Mouse (Mus musculus): ENCODE results near the gene Foxc2. TPM values are rescaled to one million over a fixed set of nuclear protein-coding genes. Genes with fewer than 3 reads are reported as not detected.
"Not testable (repeated sequence)": the region's sequence is repeated elsewhere in the genome, so short reads cannot be mapped to it uniquely, and the experiment has no call there.

The Foxc2 gene
- polyA plus RNA-seq, 1 experiment from 2014 or later = 0.20 TPM

DNA sequence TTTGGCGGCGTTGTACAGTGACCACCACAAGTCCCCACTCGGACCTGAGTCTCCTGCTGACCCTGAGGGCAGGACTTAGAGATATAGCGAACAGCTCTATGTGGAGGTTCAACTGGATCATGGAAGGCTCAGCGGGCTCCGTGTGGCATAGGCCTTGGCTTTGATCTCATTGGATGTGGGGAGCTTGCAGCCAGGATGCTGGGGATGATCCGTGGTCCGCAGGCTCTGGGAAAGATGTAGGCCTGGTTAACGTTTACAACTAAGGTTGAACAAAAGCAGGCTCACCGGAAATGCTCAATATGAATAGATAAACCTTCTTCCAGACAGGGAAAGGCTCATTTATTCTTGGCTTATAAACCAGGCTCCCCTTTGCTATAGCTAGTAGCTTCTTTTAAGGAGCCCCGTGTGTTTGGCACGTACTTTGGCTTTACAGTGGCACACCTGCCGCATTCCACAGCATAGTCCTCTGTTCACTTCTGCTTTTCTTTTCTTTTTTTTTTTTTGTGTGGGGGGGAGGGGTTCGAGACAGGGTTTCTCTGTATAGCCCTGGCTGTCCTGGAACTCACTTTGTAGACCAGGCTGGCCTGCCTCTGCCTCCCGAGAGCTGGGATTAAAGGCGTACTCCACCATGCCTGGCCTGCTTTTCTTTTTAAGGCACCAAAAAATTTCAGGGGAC is 13.4 kb downstream of the Foxc2 start:
- H3K27ac ChIP-seq (ENCODE audit: low read length) = peak overlapping the region; percentile 81; the same call in 1 of the 2 replicates
- peak overlapping the region; percentile 66; the same call in 1 of the 2 replicates for H3K9ac ChIP-seq (ENCODE audit: low read depth, low read length)
- H3K4me1 ChIP-seq (ENCODE audit: control insufficient read depth, insufficient read depth, low read length) = peaks cover 23% of the 10 kb centered on the region
- peak overlapping the region; percentile 53 for H3K4me3 ChIP-seq (ENCODE audit: low read length)
- H3K9me3 ChIP-seq (ENCODE audit: control insufficient read depth, low read length) = no peaks in the 10 kb centered on the region
- H3K27me3 ChIP-seq (replicated peaks; ENCODE audit: control insufficient read depth, insufficient read depth, low read length) = peaks cover 58% of the 10 kb centered on the region
- H3K4me2 ChIP-seq (ENCODE audit: low read depth, low read length) = peak overlapping the region; percentile 53
- WGBS = 25% methylated on average over 16 of the region's 16 CpGs
- no peak for ATAC-seq
- H3K36me3 ChIP-seq (ENCODE audit: control insufficient read depth, insufficient read depth, low read length) = no peaks in the 10 kb centered on the region

DNA sequence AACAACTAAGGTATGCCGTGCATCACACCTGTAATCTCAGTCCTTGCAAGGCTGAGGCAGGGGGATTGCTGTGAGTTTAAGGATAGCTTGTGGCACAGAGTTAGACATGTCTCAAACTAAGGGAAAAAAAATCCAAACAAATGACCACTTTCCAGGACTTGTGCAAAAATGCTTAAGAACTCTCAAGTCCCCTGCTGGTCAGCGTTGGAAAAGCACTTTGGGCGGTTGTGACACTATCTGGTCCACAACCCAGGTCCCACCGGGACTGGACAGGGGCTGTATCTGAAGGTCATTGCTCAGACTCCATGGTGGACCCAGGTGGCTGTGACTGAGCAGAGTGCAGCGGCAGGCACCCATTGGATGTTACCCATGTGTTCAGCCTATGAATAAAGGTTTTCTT is 14.6 kb downstream of the Foxc2 start:
- no peaks in the 10 kb centered on the region for H3K36me3 ChIP-seq (ENCODE audit: control insufficient read depth, insufficient read depth, low read length)
- no peak for ATAC-seq
- no peak overlapping the region for H3K27ac ChIP-seq (ENCODE audit: low read length)
- peaks cover 21% of the 10 kb centered on the region for H3K4me1 ChIP-seq (ENCODE audit: control insufficient read depth, insufficient read depth, low read length)
- no peaks in the 10 kb centered on the region for H3K9me3 ChIP-seq (ENCODE audit: control insufficient read depth, low read length)
- WGBS = 35% methylated on average over 5 of the region's 5 CpGs
- peak overlapping the region; percentile 53 for H3K4me3 ChIP-seq (ENCODE audit: low read length)
- H3K4me2 ChIP-seq (ENCODE audit: low read depth, low read length) = peak overlapping the region; percentile 53; the same call in 1 of the 2 replicates
- H3K27me3 ChIP-seq (replicated peaks; ENCODE audit: control insufficient read depth, insufficient read depth, low read length) = peaks cover 48% of the 10 kb centered on the region
- no peak overlapping the region for H3K9ac ChIP-seq (ENCODE audit: low read depth, low read length)

- H3K4me1 ChIP-seq (ENCODE audit: control insufficient read depth, insufficient read depth, low read length) = peaks cover 12% of the 10 kb centered on the region
- 76% methylated on average over 5 of the region's 5 CpGs for WGBS
These were observed 17.1 kb downstream of the Foxc2 start for GRCm38 (mm10) chr8:121132961-121133513.

GRCm38 (mm10) chr8:121134102-121134501 is 18.1 kb downstream of the Foxc2 start:
- Histone ChIP-seq H3K9ac (ENCODE audit: low read depth, low read length) (no peak overlapping the region), H3K27me3 (replicated peaks; ENCODE audit: control insufficient read depth, insufficient read depth, low read length) (peaks cover 14% of the 10 kb centered on the region), H3K36me3 (ENCODE audit: control insufficient read depth, insufficient read depth, low read length) (no peaks in the 10 kb centered on the region), H3K4me3 (ENCODE audit: low read length) (no peak overlapping the region), H3K4me2 (ENCODE audit: low read depth, low read length) (no peak overlapping the region), H3K4me1 (ENCODE audit: control insufficient read depth, insufficient read depth, low read length) (peaks cover 2% of the 10 kb centered on the region; the same call in 1 of the 2 replicates), H3K9me3 (ENCODE audit: control insufficient read depth, low read length) (peaks cover 14% of the 10 kb centered on the region; the same call in 1 of the 2 replicates), H3K27ac (ENCODE audit: low read length) (no peak overlapping the region)
- WGBS = 86% methylated on average over 10 of the region's 10 CpGs
- ATAC-seq = no peak

More at GRCm38 (mm10) chr8:121132961-121133513, 17.1 kb downstream of the Foxc2 start:
- Histone ChIP-seq H3K9me3 (ENCODE audit: control insufficient read depth, low read length) (peaks cover 14% of the 10 kb centered on the region; the same call in 1 of the 2 replicates), H3K4me2 (ENCODE audit: low read depth, low read length) (no peak overlapping the region), H3K9ac (ENCODE audit: low read depth, low read length) (no peak overlapping the region), H3K27me3 (replicated peaks; ENCODE audit: control insufficient read depth, insufficient read depth, low read length) (peaks cover 25% of the 10 kb centered on the region), H3K27ac (ENCODE audit: low read length) (no peak overlapping the region), H3K4me3 (ENCODE audit: low read length) (no peak overlapping the region), H3K36me3 (ENCODE audit: control insufficient read depth, insufficient read depth, low read length) (no peaks in the 10 kb centered on the region)
- ATAC-seq = no peak

- WGBS = 86% methylated on average over 11 of the region's 11 CpGs
- H3K27ac ChIP-seq (ENCODE audit: low read length) = no peak overlapping the region
- H3K4me1 ChIP-seq (ENCODE audit: control insufficient read depth, insufficient read depth, low read length) = no peaks in the 10 kb centered on the region
- ATAC-seq = no peak
- H3K27me3 ChIP-seq (replicated peaks; ENCODE audit: control insufficient read depth, insufficient read depth, low read length) = peaks cover 10% of the 10 kb centered on the region
- no peak overlapping the region for H3K4me2 ChIP-seq (ENCODE audit: low read depth, low read length)
- H3K9ac ChIP-seq (ENCODE audit: low read depth, low read length) = no peak overlapping the region
- H3K9me3 ChIP-seq (ENCODE audit: control insufficient read depth, low read length) = peaks cover 14% of the 10 kb centered on the region; the same call in 1 of the 2 replicates
- no peaks in the 10 kb centered on the region for H3K36me3 ChIP-seq (ENCODE audit: control insufficient read depth, insufficient read depth, low read length)
- H3K4me3 ChIP-seq (ENCODE audit: low read length) = no peak overlapping the region
These were observed 18.5 kb downstream of the Foxc2 start for GRCm38 (mm10) chr8:121134512-121134911.

GRCm38 (mm10) chr8:121136856-121137255 is 20.9 kb downstream of the Foxc2 start:
- no peaks in the 10 kb centered on the region for H3K4me1 ChIP-seq (ENCODE audit: control insufficient read depth, insufficient read depth, low read length)
- no peak overlapping the region for H3K4me3 ChIP-seq (ENCODE audit: low read length)
- WGBS = 95% methylated on average over 6 of the region's 6 CpGs

DNA sequence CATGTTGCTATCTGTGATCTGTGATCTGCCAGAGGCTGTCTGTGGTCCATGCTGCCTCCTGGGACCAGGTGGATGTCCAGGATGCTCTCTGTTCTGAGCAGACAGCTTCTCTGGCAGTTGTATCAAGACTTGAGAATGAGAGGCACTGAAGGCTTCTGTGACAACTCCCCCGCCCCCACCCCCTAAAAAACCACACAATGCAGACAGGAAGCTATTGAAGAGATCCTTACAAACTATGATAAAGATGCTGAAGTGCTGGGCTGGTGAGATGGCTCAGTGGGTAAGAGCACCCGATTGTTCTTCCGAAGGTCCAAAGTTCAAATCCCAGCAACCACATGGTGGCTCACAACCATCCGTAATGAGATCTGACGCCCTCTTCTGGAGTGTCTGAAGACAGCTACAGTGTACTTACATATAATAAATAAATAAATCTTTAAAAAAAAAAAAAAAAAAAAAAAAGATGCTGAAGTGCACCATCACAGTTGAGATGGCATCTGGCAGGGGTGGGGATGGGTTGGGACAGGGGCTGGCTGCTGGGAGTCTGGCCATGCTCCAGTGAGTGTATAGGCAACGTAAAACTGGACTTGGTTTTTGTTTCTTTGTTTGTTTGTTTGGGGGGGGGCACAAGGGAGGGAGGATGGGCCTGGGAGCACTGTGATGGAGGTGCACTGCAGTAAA is 29.6 kb downstream of the Foxc2 start:
- not testable (repeated sequence) for H3K4me2 ChIP-seq (ENCODE audit: low read depth, low read length); H3K9me3 ChIP-seq (ENCODE audit: control insufficient read depth, low read length); H3K4me3 ChIP-seq (ENCODE audit: low read length); H3K27ac ChIP-seq (ENCODE audit: low read length); H3K9ac ChIP-seq (ENCODE audit: low read depth, low read length); H3K27me3 ChIP-seq (replicated peaks; ENCODE audit: control insufficient read depth, insufficient read depth, low read length); H3K36me3 ChIP-seq (ENCODE audit: control insufficient read depth, insufficient read depth, low read length); ATAC-seq; H3K4me1 ChIP-seq (ENCODE audit: control insufficient read depth, insufficient read depth, low read length)
- 71% methylated on average over 4 of the region's 6 CpGs for WGBS

More at GRCm38 (mm10) chr8:121136856-121137255, 20.9 kb downstream of the Foxc2 start:
- peaks cover 14% of the 10 kb centered on the region; the same call in 1 of the 2 replicates for H3K9me3 ChIP-seq (ENCODE audit: control insufficient read depth, low read length)
- H3K9ac ChIP-seq (ENCODE audit: low read depth, low read length) = no peak overlapping the region
- ATAC-seq = no peak
- H3K27ac ChIP-seq (ENCODE audit: low read length) = no peak overlapping the region
- no peaks in the 10 kb centered on the region for H3K27me3 ChIP-seq (replicated peaks; ENCODE audit: control insufficient read depth, insufficient read depth, low read length)
- H3K36me3 ChIP-seq (ENCODE audit: control insufficient read depth, insufficient read depth, low read length) = no peaks in the 10 kb centered on the region
- no peak overlapping the region for H3K4me2 ChIP-seq (ENCODE audit: low read depth, low read length)

- Histone ChIP-seq H3K4me3 (ENCODE audit: low read length) (no peak overlapping the region), H3K4me1 (ENCODE audit: control insufficient read depth, insufficient read depth, low read length) (peaks cover 8% of the 10 kb centered on the region), H3K27me3 (replicated peaks; ENCODE audit: control insufficient read depth, insufficient read depth, low read length) (0 out of 2 replicates have a peak, but pooled peaks cover 2% of the 10 kb centered on the region), H3K9me3 (ENCODE audit: control insufficient read depth, low read length) (no peaks in the 10 kb centered on the region), H3K9ac (ENCODE audit: low read depth, low read length) (no peak overlapping the region), H3K27ac (ENCODE audit: low read length) (no peak overlapping the region), H3K4me2 (ENCODE audit: low read depth, low read length) (no peak overlapping the region), H3K36me3 (ENCODE audit: control insufficient read depth, insufficient read depth, low read length) (no peaks in the 10 kb centered on the region)
- ATAC-seq = no peak
- 2% methylated on average over 8 of the region's 8 CpGs for WGBS
These were observed 32.7 kb downstream of the Foxc2 start for GRCm38 (mm10) chr8:121148573-121149083.

GRCm38 (mm10) chr8:121152394-121152793 is 36.4 kb downstream of the Foxc2 start:
- H3K27me3 ChIP-seq (replicated peaks; ENCODE audit: control insufficient read depth, insufficient read depth, low read length) = 0 out of 2 replicates have a peak, but pooled peaks cover 2% of the 10 kb centered on the region
- H3K36me3 ChIP-seq (ENCODE audit: control insufficient read depth, insufficient read depth, low read length) = no peaks in the 10 kb centered on the region
- no peaks in the 10 kb centered on the region for H3K9me3 ChIP-seq (ENCODE audit: control insufficient read depth, low read length)
- 45% methylated on average over 12 of the region's 12 CpGs for whole genome bisulfite sequencing
- peaks cover 8% of the 10 kb centered on the region for H3K4me1 ChIP-seq (ENCODE audit: control insufficient read depth, insufficient read depth, low read length)
- H3K9ac ChIP-seq (ENCODE audit: low read depth, low read length) = no peak overlapping the region
- H3K27ac ChIP-seq (ENCODE audit: low read length) = no peak overlapping the region
- ATAC-seq = no peak
- no peak overlapping the region for H3K4me3 ChIP-seq (ENCODE audit: low read length)
- H3K4me2 ChIP-seq (ENCODE audit: low read depth, low read length) = no peak overlapping the region

Data from intestine, embryonic 16.5 days (tissue).